Mouse (Mus musculus): ENCODE results near the gene Zfhx3. TPM values are rescaled to one million over a fixed set of nuclear protein-coding genes. Genes with fewer than 3 reads are reported as not detected.

Zfhx3 gene
- polyA plus RNA-seq, 1 experiment, result 6.6 TPM

- Histone ChIP-seq H3K27ac (ENCODE audit: control insufficient read depth, insufficient read depth, low read depth, low read length, poor library complexity) (no peak overlapping the region), H3K4me3 (replicated peaks; ENCODE audit: control insufficient read depth, low read depth, low read length) (no peak overlapping the region), H3K4me1 (ENCODE audit: control insufficient read depth, insufficient read depth, low read length) (no peaks in the 10 kb centered on the region)
- 88% methylated on average over 12 of the region's 12 CpGs for WGBS
- no peak for TF ChIP-seq CTCF (IDR thresholded peaks at IDR 0.05; ENCODE audit: control insufficient read depth, insufficient read depth, low read length)
- no peak for TF ChIP-seq POLR2A (IDR thresholded peaks at IDR 0.05; ENCODE audit: borderline replicate concordance, control insufficient read depth, low read depth, low read length)
Observed at GRCm38 (mm10) chr8:108829305-108829717, 886.9 kb downstream of the Zfhx3 start.

- no peak overlapping the region for H3K4me3 ChIP-seq (replicated peaks; ENCODE audit: control insufficient read depth, low read depth, low read length)
- TF ChIP-seq CTCF (IDR thresholded peaks at IDR 0.05; ENCODE audit: control insufficient read depth, insufficient read depth, low read length), result no peak
- TF ChIP-seq POLR2A (IDR thresholded peaks at IDR 0.05; ENCODE audit: borderline replicate concordance, control insufficient read depth, low read depth, low read length), result no peak
- H3K27ac ChIP-seq (ENCODE audit: control insufficient read depth, insufficient read depth, low read depth, low read length, poor library complexity), result no peak overlapping the region
- WGBS, result 85% methylated on average over 11 of the region's 11 CpGs
- H3K4me1 ChIP-seq (ENCODE audit: control insufficient read depth, insufficient read depth, low read length), result no peaks in the 10 kb centered on the region; the same call in 1 of the 2 replicates
Observed at GRCm38 (mm10) chr8:108835143-108835542, 892.7 kb downstream of the Zfhx3 start.

GRCm38 (mm10) chr8:108837788-108838187 is 895.3 kb downstream of the Zfhx3 start:
- H3K4me1 ChIP-seq (ENCODE audit: control insufficient read depth, insufficient read depth, low read length), result no peaks in the 10 kb centered on the region; the same call in 1 of the 2 replicates
- WGBS, result 77% methylated on average over 10 of the region's 10 CpGs
- no peak overlapping the region for H3K27ac ChIP-seq (ENCODE audit: control insufficient read depth, insufficient read depth, low read depth, low read length, poor library complexity)
- H3K4me3 ChIP-seq (replicated peaks; ENCODE audit: control insufficient read depth, low read depth, low read length), result no peak overlapping the region
- TF ChIP-seq POLR2A (IDR thresholded peaks at IDR 0.05; ENCODE audit: borderline replicate concordance, control insufficient read depth, low read depth, low read length), result no peak
- TF ChIP-seq CTCF (IDR thresholded peaks at IDR 0.05; ENCODE audit: control insufficient read depth, insufficient read depth, low read length), result no peak

- 87% methylated on average over 6 of the region's 6 CpGs for WGBS
- Histone ChIP-seq H3K4me3 (replicated peaks; ENCODE audit: control insufficient read depth, low read depth, low read length) (no peak overlapping the region), H3K27ac (ENCODE audit: control insufficient read depth, insufficient read depth, low read depth, low read length, poor library complexity) (no peak overlapping the region), H3K4me1 (ENCODE audit: control insufficient read depth, insufficient read depth, low read length) (no peaks in the 10 kb centered on the region; the same call in 1 of the 2 replicates)
- TF ChIP-seq POLR2A (IDR thresholded peaks at IDR 0.05; ENCODE audit: borderline replicate concordance, control insufficient read depth, low read depth, low read length) (no peak), CTCF (IDR thresholded peaks at IDR 0.05; ENCODE audit: control insufficient read depth, insufficient read depth, low read length) (no peak)
Observed at GRCm38 (mm10) chr8:108838761-108839160, 896.3 kb downstream of the Zfhx3 start.

GRCm38 (mm10) chr8:108842307-108842706 is 899.9 kb downstream of the Zfhx3 start:
- Histone ChIP-seq H3K27ac (ENCODE audit: control insufficient read depth, insufficient read depth, low read depth, low read length, poor library complexity) (no peak overlapping the region), H3K4me1 (ENCODE audit: control insufficient read depth, insufficient read depth, low read length) (no peaks in the 10 kb centered on the region; the same call in 1 of the 2 replicates), H3K4me3 (replicated peaks; ENCODE audit: control insufficient read depth, low read depth, low read length) (no peak overlapping the region)
- 10% methylated on average over 5 of the region's 5 CpGs for WGBS
- TF ChIP-seq POLR2A (IDR thresholded peaks at IDR 0.05; ENCODE audit: borderline replicate concordance, control insufficient read depth, low read depth, low read length) (no peak), CTCF (IDR thresholded peaks at IDR 0.05; ENCODE audit: control insufficient read depth, insufficient read depth, low read length) (no peak)

GRCm38 (mm10) chr8:108846174-108846573 is 903.7 kb downstream of the Zfhx3 start:
- Histone ChIP-seq H3K4me1 (ENCODE audit: control insufficient read depth, insufficient read depth, low read length) (peaks cover 5% of the 10 kb centered on the region), H3K27ac (ENCODE audit: control insufficient read depth, insufficient read depth, low read depth, low read length, poor library complexity) (no peak overlapping the region), H3K4me3 (replicated peaks; ENCODE audit: control insufficient read depth, low read depth, low read length) (no peak overlapping the region)
- no peak for TF ChIP-seq POLR2A (IDR thresholded peaks at IDR 0.05; ENCODE audit: borderline replicate concordance, control insufficient read depth, low read depth, low read length)
- TF ChIP-seq CTCF (IDR thresholded peaks at IDR 0.05; ENCODE audit: control insufficient read depth, insufficient read depth, low read length), result no peak
- 86% methylated on average over 6 of the region's 6 CpGs for WGBS

GRCm38 (mm10) chr8:108846827-108847226 is 904.4 kb downstream of the Zfhx3 start:
- Histone ChIP-seq H3K27ac (ENCODE audit: control insufficient read depth, insufficient read depth, low read depth, low read length, poor library complexity) (no peak overlapping the region), H3K4me3 (replicated peaks; ENCODE audit: control insufficient read depth, low read depth, low read length) (no peak overlapping the region)
- TF ChIP-seq POLR2A (IDR thresholded peaks at IDR 0.05; ENCODE audit: borderline replicate concordance, control insufficient read depth, low read depth, low read length) (no peak), CTCF (IDR thresholded peaks at IDR 0.05; ENCODE audit: control insufficient read depth, insufficient read depth, low read length) (no peak)

GRCm38 (mm10) chr8:108847356-108847755 is 904.9 kb downstream of the Zfhx3 start:
- H3K4me1 ChIP-seq (ENCODE audit: control insufficient read depth, insufficient read depth, low read length), result peaks cover 5% of the 10 kb centered on the region
- TF ChIP-seq CTCF (IDR thresholded peaks at IDR 0.05; ENCODE audit: control insufficient read depth, insufficient read depth, low read length) (no peak), POLR2A (IDR thresholded peaks at IDR 0.05; ENCODE audit: borderline replicate concordance, control insufficient read depth, low read depth, low read length) (no peak)
- no peak overlapping the region for H3K27ac ChIP-seq (ENCODE audit: control insufficient read depth, insufficient read depth, low read depth, low read length, poor library complexity)
- 24% methylated on average over 2 of the region's 2 CpGs for WGBS
- H3K4me3 ChIP-seq (replicated peaks; ENCODE audit: control insufficient read depth, low read depth, low read length), result no peak overlapping the region

More at GRCm38 (mm10) chr8:108846827-108847226, 904.4 kb downstream of the Zfhx3 start:
- H3K4me1 ChIP-seq (ENCODE audit: control insufficient read depth, insufficient read depth, low read length), result peaks cover 5% of the 10 kb centered on the region
- WGBS, result 40% methylated on average over 11 of the region's 11 CpGs

- 49% methylated on average over 3 of the region's 3 CpGs for WGBS
Observed at GRCm38 (mm10) chr8:108848484-108848883, 906.0 kb downstream of the Zfhx3 start.

More at GRCm38 (mm10) chr8:108848484-108848883, 906.0 kb downstream of the Zfhx3 start:
- H3K4me1 ChIP-seq (ENCODE audit: control insufficient read depth, insufficient read depth, low read length), result peaks cover 5% of the 10 kb centered on the region
- H3K27ac ChIP-seq (ENCODE audit: control insufficient read depth, insufficient read depth, low read depth, low read length, poor library complexity), result no peak overlapping the region
- no peak for TF ChIP-seq POLR2A (IDR thresholded peaks at IDR 0.05; ENCODE audit: borderline replicate concordance, control insufficient read depth, low read depth, low read length)
- TF ChIP-seq CTCF (IDR thresholded peaks at IDR 0.05; ENCODE audit: control insufficient read depth, insufficient read depth, low read length), result no peak
- H3K4me3 ChIP-seq (replicated peaks; ENCODE audit: control insufficient read depth, low read depth, low read length), result no peak overlapping the region
